Mouse (Mus musculus) lung, adult 18-20 months (tissue): ENCODE measurements around the gene Myo1e.
A peak's percentile ranks its signal among the peaks of the same experiment; 100 is the strongest.

ENCODE experiments used
- DNase-seq, 2 experiments: peaks; one replicate each; pipeline ENCODE4 v3.0.0; 2022; ENCODE audit warnings: mixed read lengths in 2 of 2

Gene Myo1e

GRCm38 (mm10) chr9:70207151-70207831, at the start of gene Myo1e:
TSS of gene Myo1e (plus strand) at chr9:70207350.
- peak; percentile 95 for DNase-seq

- no peak for DNase-seq
Measured at GRCm38 (mm10) chr9:70160071-70160470, 47.1 kb upstream of the Myo1e start.

GRCm38 (mm10) chr9:70168973-70169372, 38.2 kb upstream of the Myo1e start:
- DNase-seq: no peak

- DNase-seq: no peak
Measured at GRCm38 (mm10) chr9:70174291-70174848, 32.8 kb upstream of the Myo1e start.

GRCm38 (mm10) chr9:70174896-70175295, 32.3 kb upstream of the Myo1e start:
- no peak for DNase-seq

GRCm38 (mm10) chr9:70176291-70176690, 30.9 kb upstream of the Myo1e start:
- DNase-seq: no peak

- no peak for DNase-seq
Measured at GRCm38 (mm10) chr9:70181719-70182118, 25.4 kb upstream of the Myo1e start.

- no peak for DNase-seq
Measured at GRCm38 (mm10) chr9:70182639-70183038, 24.5 kb upstream of the Myo1e start.

- no peak for DNase-seq
Measured at GRCm38 (mm10) chr9:70192336-70192735, 14.8 kb upstream of the Myo1e start.

- peak in 1 of 2 experiments; percentile 12 for DNase-seq
Measured at GRCm38 (mm10) chr9:70194622-70195021, 12.5 kb upstream of the Myo1e start.

- DNase-seq: peak in 1 of 2 experiments; percentile 11
Measured at GRCm38 (mm10) chr9:70196956-70197659, 10.0 kb upstream of the Myo1e start.

- DNase-seq: no peak
Measured at GRCm38 (mm10) chr9:70197992-70198391, 9.2 kb upstream of the Myo1e start.

GRCm38 (mm10) chr9:70202753-70203152, 4.4 kb upstream of the Myo1e start:
- DNase-seq: peak; percentile 52 to 53

- no peak for DNase-seq
Measured at GRCm38 (mm10) chr9:70203267-70204076, 3.7 kb upstream of the Myo1e start.

- DNase-seq: peak; percentile 90 to 93
Measured at GRCm38 (mm10) chr9:70207981-70208521, 901 bp downstream of the Myo1e start.

GRCm38 (mm10) chr9:70208751-70209150, 1.6 kb downstream of the Myo1e start:
- peak in 1 of 2 experiments; percentile 22 for DNase-seq

- peak; percentile 70 to 83 for DNase-seq
Measured at GRCm38 (mm10) chr9:70209296-70210049, 2.3 kb downstream of the Myo1e start.

- peak in 1 of 2 experiments; percentile 36 for DNase-seq
Measured at GRCm38 (mm10) chr9:70211638-70212037, 4.5 kb downstream of the Myo1e start.

GRCm38 (mm10) chr9:70216517-70216916, 9.4 kb downstream of the Myo1e start:
- DNase-seq: peak in 1 of 2 experiments; percentile 57

GRCm38 (mm10) chr9:70219295-70219931, 12.3 kb downstream of the Myo1e start:
- DNase-seq: no peak

GRCm38 (mm10) chr9:70220461-70221170, 13.5 kb downstream of the Myo1e start:
- peak; percentile 79 to 80 for DNase-seq
